Mouse (Mus musculus) layer of hippocampus, postnatal 10 days (tissue): Measurements from ENCODE around the gene 9530077C05Rik. TPM values are rescaled to one million over a fixed set of nuclear protein-coding genes. Genes with fewer than 3 reads are reported as not detected.

Source experiments
- DNase-seq, 2 experiments: peaks; one replicate each; pipeline ENCODE4 v3.0.0; 2021; ENCODE audit warnings: low spot score in 2 of 2
- total RNA-seq, 2 experiments: library from RNA; stranded (reverse); gene quantifications; 2 replicates each; pipeline ENCODE4 v1.2.3; 2021

The 9530077C05Rik gene
- total RNA-seq, 2 experiments from 2014 or later: 9.3 to 9.5 TPM

DNA sequence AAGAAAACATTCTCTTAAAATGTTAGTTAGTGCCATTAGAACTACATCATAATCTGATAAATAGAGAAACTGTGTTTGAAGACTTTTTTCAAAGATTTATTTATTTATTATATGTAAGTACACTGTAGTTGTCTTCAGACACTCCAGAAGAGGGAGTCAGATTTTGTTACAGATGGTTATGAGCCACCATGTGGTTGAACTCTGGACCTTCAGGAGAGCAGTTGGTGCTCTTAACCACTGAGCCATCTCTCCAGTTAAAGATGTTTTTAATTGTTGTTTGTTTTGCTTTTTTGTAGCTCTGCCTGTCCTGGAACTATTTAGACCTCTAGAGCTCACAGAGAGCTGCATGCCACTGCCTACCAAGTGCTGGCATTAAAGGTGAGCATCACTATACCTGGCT, 43.7 kb downstream of the 9530077C05Rik start:
- DNase-seq: no peak

DNA sequence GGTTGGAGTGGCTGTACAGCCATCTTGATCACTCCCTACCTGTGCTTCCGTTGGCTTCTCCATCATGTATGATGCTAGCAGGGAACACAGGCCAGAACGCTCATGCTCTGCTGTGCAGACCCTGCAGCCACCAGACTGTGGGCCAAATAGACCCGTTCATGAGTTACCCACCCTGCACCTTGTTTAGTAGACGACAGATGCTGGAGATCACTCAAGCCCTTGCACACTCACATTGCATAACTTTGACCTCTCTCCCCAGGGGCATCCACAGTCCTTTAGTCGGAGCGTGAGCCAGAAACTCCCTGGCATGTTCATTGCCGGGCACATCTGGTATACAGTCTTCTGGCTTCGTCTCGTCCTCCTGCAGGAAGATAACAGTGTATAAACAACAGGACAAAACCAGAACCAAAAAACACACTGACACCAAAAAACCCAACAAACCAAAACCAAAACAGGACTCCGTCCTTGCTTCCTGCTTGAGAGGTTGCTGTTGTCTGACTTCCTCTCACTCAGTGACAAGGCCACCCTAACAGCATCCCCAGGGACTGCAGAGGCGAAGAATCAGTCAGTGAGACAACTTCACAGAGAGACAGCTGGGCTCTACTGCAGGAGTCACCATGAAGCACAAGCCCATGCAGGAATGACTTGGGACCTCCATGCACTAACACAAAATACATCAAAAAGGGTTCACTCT, 46.0 kb downstream of the 9530077C05Rik start:
- no peak for DNase-seq

DNA sequence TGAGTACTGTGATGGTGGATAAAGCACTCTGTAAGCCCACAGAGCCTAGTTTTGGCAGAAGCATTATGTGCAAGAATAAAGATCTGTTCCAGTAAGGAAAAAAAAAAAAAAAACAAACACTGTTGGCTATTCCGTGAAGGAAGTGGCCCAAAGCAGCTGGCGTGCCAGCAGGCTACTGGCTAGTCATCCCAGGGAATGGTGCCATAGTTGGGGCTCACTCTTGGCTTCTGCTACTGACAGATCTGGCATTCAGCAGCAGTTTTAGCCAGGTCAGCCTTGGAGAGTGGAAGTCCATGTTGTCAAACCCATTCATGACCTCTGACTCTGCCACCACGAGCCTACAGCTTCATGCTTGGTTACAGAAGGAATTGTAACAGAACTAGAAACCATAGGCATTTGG, 50.6 kb downstream of the 9530077C05Rik start:
- peak; percentile 55 to 70 for DNase-seq

DNA sequence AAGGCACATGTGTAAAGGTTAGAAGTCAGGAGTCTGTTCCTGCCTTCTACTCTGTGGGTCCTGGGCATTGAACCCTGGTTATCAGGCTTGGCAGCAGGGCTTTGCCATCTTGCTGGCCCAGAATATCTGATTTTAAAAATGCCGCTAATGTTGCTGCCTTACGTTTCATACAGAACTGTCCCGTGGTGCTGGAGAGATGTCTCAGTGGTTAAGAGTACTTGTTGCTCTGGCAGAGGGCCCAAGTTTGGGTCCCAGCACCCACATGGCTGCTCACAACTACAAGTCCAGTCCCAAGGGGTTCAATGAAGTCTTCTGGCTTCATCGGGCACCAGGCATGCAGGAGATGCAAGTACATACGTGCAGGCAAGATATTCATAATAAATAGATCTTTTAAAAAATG, 54.9 kb downstream of the 9530077C05Rik start:
- no peak for DNase-seq

DNA sequence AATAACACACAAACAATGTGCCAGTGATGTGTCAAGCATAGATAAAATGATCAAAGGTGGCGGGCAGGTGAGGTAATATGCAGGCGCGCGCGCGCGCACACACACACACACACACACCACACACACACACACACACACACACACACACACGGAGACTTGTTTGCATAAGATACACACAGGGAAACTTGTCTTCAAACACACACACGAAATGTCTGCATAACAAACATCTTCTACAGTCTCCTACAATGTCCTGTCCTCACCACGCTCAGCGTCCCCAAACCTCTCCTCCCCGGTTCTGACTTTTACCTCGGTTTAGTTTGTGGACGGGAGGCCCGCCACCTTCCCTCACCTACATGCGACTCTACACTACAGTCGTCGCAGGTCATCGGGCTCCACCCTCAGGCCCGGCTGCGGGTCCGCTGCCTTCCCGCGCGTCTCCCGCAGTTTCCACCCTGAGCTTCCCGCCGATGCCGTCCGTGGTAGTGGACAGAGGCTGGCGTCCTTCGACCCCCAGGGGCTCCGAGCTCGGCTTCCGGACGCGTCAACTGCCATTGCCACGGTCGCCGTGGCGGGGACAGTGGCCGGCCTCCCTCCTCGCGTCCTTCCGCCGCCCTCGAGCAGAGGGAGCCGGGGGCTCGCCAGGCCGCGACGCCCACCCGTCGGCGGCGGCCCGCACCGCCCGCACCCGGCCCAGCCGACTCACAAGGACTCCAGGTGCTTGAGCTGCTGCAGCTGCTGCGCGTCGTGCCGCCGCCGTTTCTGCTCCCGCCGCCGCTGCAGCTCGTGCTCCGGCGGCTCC, 56.3 kb downstream of the 9530077C05Rik start:
- DNase-seq: peak; percentile 49 to 60

DNA sequence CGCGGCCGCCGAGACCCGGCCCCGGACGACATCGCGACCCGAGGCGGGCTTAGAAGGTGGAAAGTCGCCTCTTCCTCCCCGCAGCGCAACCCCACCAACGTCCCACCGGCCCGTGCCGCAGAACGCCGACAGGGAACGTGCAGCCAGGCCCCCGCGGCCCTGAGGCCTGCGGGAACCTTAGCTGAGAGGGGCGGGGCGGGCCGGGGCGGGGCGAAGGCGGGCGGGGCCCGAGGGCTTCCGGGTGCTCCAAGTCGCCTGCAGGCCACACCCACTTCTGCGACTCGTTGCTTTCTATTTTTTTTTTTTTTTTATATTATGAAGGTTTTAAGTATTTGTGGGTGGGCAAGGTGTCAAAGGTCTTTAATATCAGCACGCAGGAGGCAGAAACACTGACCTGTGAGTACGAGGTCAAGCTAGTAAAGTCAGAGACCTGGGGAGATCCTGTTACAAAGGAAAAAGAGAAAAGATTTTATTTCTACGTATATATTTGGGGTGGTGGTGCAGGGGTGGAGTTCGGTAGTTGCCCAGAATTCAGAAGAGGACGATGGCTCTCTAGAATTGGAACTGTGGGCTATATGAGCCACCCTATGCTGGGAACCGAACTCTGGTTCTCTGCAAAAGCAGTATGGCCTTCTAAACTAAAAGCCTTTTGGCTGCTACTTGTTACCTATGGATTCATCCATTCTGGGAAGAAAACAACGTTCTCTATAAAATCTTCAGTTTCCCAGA, 57.0 kb downstream of the 9530077C05Rik start:
- no peak for DNase-seq

DNA sequence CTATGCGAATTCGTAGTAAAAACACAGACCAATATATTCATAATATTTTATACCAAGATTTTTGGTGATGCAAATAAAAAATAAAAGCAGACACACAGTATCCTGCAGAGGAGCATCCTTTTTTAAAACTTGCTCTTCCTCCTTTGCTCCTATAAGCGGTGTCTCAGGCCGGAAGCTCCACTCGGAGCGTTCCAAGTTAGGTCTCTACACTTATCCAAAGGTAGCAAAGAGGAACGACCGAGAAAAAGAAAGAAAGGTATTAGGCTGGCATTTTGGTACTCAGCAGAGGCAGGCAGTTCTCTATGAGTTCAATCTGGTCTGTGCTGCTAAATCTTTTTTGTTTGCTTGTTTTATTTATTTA, 57.6 kb downstream of the 9530077C05Rik start:
- no peak for DNase-seq

DNA sequence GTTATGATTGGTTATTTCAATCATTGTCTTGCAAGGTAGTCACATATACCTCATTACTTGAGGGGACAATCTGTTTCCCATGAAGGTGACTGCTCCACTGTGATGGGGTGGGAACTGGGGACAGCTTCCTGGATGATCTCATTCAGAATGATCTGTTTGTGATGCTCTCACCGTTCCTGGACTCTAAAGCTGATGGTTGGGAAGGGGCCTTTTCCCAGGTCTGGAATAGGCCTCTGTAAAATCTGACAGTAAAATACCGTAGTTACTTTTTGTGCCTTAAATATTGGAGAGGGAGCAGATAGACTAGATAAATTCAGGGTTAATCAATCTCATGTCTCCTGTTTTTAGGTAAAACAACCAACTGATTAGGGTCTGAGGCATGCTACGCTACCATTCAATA, 58.3 kb downstream of the 9530077C05Rik start, which contains the start of gene Rp9:
Gene Rp9 (minus strand): TSS at position 101 of the 400 bp plus-strand sequence.
- DNase-seq: no peak

DNA sequence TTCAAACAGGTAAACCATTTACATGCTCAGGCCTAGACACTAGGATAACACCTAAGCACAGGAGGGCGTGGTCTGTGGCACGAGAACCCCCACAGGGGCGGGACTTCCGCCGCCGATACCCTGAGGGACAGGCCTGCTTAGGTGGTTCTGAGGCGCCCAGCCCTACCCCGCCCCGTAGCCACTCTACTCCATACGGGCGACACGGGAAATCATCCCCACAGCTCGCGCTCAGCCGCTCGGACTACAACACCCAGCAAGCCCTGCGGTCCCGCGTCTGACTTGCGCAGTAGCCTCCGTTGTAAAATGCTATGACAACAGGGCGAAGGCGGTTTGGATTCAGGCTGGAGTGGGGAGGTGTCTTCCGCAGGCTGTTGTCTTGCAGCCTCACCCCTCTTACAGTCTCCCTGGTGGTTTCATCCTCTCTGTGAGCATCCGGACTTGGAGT, 64.1 kb downstream of the 9530077C05Rik start, which contains the start of gene Bbs9:
Gene Bbs9 (plus strand): TSS at position 292 of the 445 bp plus-strand sequence.
- DNase-seq: peak; percentile 89 to 93

DNA sequence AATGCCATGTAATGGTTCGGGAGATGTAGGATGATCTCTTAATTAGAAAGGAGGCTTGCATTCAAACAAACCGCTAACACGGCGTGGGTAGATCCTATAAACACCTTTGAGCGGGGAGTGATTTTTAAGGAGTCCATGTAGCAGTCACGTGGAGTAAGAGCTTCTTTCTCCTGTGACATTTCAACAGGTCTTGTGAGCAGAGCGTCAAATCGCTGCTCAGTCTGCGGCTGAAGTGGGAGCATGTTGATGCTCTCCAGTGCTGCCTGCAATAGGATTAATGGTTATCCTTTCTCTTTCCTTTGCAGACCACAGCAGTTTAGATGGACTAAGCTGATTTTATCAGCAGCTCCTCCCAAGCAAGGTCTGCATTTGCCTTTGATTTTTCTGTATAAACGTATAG, 65.0 kb downstream of the 9530077C05Rik start:
- peak; percentile 8 to 28 for DNase-seq

DNA sequence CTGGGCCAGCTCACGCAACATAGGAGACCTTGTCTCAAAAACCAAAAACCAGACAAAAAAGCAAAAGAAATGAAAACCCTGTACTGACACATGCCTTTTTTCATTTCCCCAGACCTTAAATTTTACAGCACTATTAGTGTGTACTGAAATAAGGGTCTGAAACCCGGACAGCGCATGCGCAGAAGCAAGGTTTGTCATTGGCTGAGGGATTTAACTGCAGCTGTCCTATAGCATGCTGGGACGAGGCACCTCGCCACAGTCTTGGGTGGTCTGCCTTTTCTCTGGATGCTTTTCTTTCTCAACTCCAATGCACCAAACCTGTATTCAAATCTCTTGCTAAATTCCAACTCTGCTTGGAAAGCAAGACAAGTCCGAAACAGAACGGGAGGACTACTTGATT, 67.6 kb downstream of the 9530077C05Rik start:
- DNase-seq: no peak

DNA sequence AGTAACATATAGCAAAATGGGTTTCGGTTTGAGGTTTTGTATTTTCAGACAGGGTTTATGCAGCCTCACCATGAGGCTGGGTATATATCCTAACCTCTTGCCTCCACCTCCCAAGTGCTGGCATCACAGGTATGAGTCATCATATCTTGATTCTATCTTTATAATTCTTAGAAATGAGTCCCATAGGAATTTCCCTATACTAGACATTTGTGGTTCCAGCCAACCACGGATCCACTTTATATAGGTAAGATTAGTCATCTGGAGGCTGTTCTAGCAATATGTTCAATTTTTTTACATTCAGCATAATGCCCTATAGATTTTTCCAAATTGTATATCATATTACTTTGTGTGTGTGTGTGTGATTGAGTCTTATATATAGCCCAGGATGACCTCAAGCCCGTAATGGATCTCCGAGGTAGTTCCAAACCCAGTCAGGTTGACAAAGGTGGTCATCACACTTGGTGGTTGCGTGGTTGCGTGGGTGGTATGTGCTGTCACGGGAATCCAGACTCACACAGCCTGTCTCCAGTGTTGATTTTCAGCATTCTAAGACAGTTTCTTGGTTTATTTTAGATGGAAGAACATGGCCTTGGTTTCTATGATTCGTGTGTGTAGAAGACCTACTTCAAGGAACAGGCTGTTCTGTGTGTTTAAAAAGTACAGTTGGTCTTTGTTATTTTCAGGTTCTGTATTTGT, 72.7 kb downstream of the 9530077C05Rik start:
- DNase-seq: no peak

DNA sequence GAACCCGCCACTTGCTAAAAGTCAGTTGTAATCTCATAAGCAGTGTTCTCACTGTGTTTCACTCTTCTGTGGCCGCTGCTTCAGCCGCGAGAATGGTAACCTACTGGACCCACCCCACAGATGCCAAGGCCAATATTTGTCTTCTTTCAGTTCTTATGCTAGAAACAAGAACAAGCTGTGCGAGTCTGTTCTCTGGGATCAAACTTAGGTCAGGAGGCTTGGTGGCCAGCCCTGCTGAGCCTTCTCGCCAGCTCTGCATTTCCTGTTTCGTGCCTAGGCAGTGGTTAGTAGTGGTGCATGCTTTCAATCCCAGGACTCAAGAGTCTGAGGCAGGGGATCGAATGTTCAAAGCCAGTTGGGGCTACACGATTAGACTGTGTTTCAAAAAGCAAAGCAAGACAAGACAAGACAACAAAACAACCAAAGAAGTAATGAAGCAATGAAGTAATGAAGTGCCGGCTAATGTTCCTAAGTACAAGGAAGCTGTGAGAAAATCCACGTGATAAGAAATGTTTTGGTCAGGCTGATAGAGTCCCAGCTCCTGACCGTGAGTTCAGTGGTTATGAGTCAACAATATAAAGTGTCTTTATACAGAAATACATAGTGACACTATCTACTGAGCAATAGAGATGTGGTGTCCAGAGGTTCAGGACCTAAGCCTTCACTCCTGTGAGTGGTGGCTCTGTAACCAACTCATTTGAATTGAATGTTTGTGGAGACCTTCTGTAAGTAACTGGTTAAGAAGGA, 73.4 kb downstream of the 9530077C05Rik start:
- DNase-seq: no peak

DNA sequence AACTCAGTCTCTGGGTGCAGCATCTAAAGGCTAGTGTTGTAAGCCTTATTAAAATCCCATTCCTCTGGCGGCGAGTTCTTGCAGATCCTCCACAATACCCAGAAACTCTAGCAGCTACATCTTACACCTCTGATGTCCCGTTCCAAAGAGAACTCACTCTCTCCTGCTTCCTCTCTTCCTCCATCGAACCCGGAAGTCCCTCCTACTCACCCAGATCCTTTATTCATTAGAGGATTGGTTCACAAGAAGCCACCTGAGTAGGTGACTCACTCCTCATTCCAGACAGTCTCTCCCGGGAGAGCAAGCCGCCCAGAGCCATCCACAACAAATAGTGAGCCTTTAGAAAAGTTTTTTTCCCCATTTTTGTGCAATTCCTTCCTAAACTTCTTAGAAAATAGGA, 74.9 kb downstream of the 9530077C05Rik start:
- no peak for DNase-seq

DNA sequence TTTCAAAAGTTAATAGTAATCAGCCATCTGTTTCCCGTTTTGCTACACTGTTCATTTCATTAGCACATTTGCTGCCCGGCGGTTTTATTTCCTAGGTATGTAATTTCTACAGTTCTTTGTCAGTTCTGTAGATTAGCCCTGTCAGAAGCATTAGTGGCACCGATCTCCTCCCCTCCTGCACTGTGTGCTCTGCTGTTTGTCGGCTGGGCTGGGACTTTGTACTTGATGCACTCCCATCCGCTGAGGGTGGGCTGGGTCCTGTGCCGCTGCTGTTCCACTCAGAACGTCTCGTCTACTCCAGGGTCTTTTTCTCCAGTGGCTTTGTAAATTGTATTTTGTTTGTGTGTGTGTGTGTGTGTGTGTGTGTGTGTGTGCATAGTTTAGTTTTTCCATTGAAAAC, 77.7 kb downstream of the 9530077C05Rik start:
- DNase-seq: no peak

Other genes starting within 250 kb of the 9530077C05Rik start
- under 1 TPM; 0.25 to 0.62 TPM for gene Zfp872, start 223.4 kb upstream of the 9530077C05Rik start, total RNA-seq
- gene Zfp809, start 185.8 kb upstream of the 9530077C05Rik start, total RNA-seq: 10 to 100 TPM; 16.9 to 18.5 TPM
- 1 to 10 TPM; 5.6 to 6.0 TPM for gene Zfp599, start 151.6 kb upstream of the 9530077C05Rik start, total RNA-seq
- gene Zfp810, start 103.9 kb upstream of the 9530077C05Rik start, total RNA-seq: 10 to 100 TPM; 18.7 to 25.4 TPM
- gene Anln, start 22.3 kb upstream of the 9530077C05Rik start, total RNA-seq: 10 to 100 TPM; 10.1 to 11.2 TPM
- not detected for gene Gm17545, start 42.8 kb downstream of the 9530077C05Rik start, total RNA-seq
- 10 to 100 TPM; 36.2 to 40.7 TPM for gene Rp9, start 58.2 kb downstream of the 9530077C05Rik start, total RNA-seq
- 10 to 100 TPM; 22.3 to 22.4 TPM for gene Bbs9, start 64.2 kb downstream of the 9530077C05Rik start, total RNA-seq